Mouse (Mus musculus) frontal cortex, adult 2 months (tissue): Measurements from ENCODE around the gene Spata9. TPM values are rescaled to one million over a fixed set of nuclear protein-coding genes. Genes with fewer than 3 reads are reported as not detected.

Experiments
- DNase-seq, 2 experiments: peaks; one replicate each; pipeline ENCODE4 v3.0.0; 2022; ENCODE audit warnings: low spot score in 1 of 2; ENCODE audit errors: extremely low spot score in 1 of 2
- polyA plus RNA-seq: library from polyadenylated mRNA; depleted of rRNA; stranded (reverse); fragments of >200 nt; gene quantifications from 2 replicates; pipeline ENCODE4 v1.2.3, GENCODE M21; 2012; rRNA removed

Spata9 gene
- polyA plus RNA-seq, 1 experiment, result 0.22 TPM

- peak in 1 of 2 experiments; percentile 27 for DNase-seq
Measured at GRCm38 (mm10) chr13:75988096-75988495, 21.1 kb downstream of the Spata9 start.

- DNase-seq, result no peak
Measured at GRCm38 (mm10) chr13:75992169-75993028, 25.4 kb downstream of the Spata9 start.

GRCm38 (mm10) chr13:76003272-76003671 is 36.3 kb downstream of the Spata9 start:
- DNase-seq, result no peak

GRCm38 (mm10) chr13:76014511-76014910 is 47.6 kb downstream of the Spata9 start:
- no peak for DNase-seq

- peak in 1 of 2 experiments; percentile 20 for DNase-seq
Measured at GRCm38 (mm10) chr13:76017465-76017864, 50.5 kb downstream of the Spata9 start.

- DNase-seq, result peak; percentile 95 to 96
Measured at GRCm38 (mm10) chr13:76017974-76018843, 51.3 kb downstream of the Spata9 start, which contains the start of gene Rfesd. Gene Rfesd (minus strand): TSS chr13:76018719.

GRCm38 (mm10) chr13:76018844-76019400 is 52.0 kb downstream of the Spata9 start:
- DNase-seq, result no peak

- peak in 1 of 2 experiments; percentile 63 for DNase-seq
Measured at GRCm38 (mm10) chr13:76021782-76022181, 54.8 kb downstream of the Spata9 start.

- no peak for DNase-seq
Measured at GRCm38 (mm10) chr13:76024588-76024987, 57.6 kb downstream of the Spata9 start.

GRCm38 (mm10) chr13:76042455-76042854 is 75.5 kb downstream of the Spata9 start:
- no peak for DNase-seq

GRCm38 (mm10) chr13:76044971-76045370 is 78.0 kb downstream of the Spata9 start:
- DNase-seq, result no peak

Other genes starting within 250 kb of the Spata9 start
- gene Glrx, start 127.3 kb upstream of the Spata9 start, polyA plus RNA-seq, result 67.2 and 71.6 TPM in 2 replicates
- gene Rhobtb3, start 23.2 kb upstream of the Spata9 start, polyA plus RNA-seq, result 15.4 and 16.5 TPM in 2 replicates
- gene Rfesd, start 51.6 kb downstream of the Spata9 start, polyA plus RNA-seq, result 13.6 and 16.6 TPM in 2 replicates
- gene Gpr150, start 89.8 kb downstream of the Spata9 start, polyA plus RNA-seq, result 3.6 TPM in 2 replicates
- 5.1 and 6.3 TPM in 2 replicates for gene Arsk, start 131.5 kb downstream of the Spata9 start, polyA plus RNA-seq
- gene Ttc37, start 131.6 kb downstream of the Spata9 start, polyA plus RNA-seq, result 12.5 and 14.2 TPM in 2 replicates